Mouse (Mus musculus) C2C12 (cell line): ENCODE measurements around the gene Wfdc5.

ENCODE experiments used
- CEBPB ChIP-seq: IDR thresholded peaks from one replicate; pipeline ENCODE4 v1.6.1; 2011; ENCODE audit warnings: low read depth, mild to moderate bottlenecking, control low read depth, moderate library complexity
- CTCF ChIP-seq: IDR thresholded peaks from one replicate; pipeline ENCODE4 v1.5.1; 2011; ENCODE audit not compliant: control insufficient read depth, insufficient read depth, insufficient read length
- FOSL1 ChIP-seq: IDR thresholded peaks from one replicate; pipeline ENCODE4 v1.8.0; 2011; ENCODE audit warnings: mild to moderate bottlenecking, low read length; ENCODE audit not compliant: poor library complexity, insufficient read depth, severe bottlenecking
- MAX ChIP-seq: IDR thresholded peaks from one replicate; pipeline ENCODE4 v1.6.1; 2011; ENCODE audit warnings: mild to moderate bottlenecking, control low read depth
- MYOG ChIP-seq: IDR thresholded peaks from one replicate; pipeline ENCODE4 v1.6.1; 2011; ENCODE audit not compliant: control insufficient read depth, insufficient read length; ENCODE audit errors: extremely low read depth
- USF1 ChIP-seq: IDR thresholded peaks from one replicate; pipeline ENCODE4 v1.6.1; 2011; ENCODE audit warnings: low read depth, mild to moderate bottlenecking, control low read depth, moderate library complexity

GRCm38 (mm10) chr2:164127297-164127696 lies 55.2 kb downstream of the Wfdc5 start:
- TF ChIP-seq CTCF = no peak
- TF ChIP-seq MAX = no peak
- TF ChIP-seq MYOG = no peak
- no peak for TF ChIP-seq USF1
- no peak for TF ChIP-seq CEBPB
- no peak for TF ChIP-seq FOSL1
